Mouse (Mus musculus): ENCODE measurements around the gene Kif5c.

- no peak for TF ChIP-seq CTCF (IDR thresholded peaks at IDR 0.05; ENCODE audit: insufficient read depth, low read depth, low read length)
- TF ChIP-seq POLR2A (IDR thresholded peaks at IDR 0.05; ENCODE audit: insufficient read depth, low read depth, low read length): no peak
These were observed 130.9 kb downstream of the Kif5c start for GRCm38 (mm10) chr2:49749730-49750576.

Data from olfactory bulb, adult 2 months (tissue).